Mouse (Mus musculus): ENCODE data around the gene Hoxc8.

DNA sequence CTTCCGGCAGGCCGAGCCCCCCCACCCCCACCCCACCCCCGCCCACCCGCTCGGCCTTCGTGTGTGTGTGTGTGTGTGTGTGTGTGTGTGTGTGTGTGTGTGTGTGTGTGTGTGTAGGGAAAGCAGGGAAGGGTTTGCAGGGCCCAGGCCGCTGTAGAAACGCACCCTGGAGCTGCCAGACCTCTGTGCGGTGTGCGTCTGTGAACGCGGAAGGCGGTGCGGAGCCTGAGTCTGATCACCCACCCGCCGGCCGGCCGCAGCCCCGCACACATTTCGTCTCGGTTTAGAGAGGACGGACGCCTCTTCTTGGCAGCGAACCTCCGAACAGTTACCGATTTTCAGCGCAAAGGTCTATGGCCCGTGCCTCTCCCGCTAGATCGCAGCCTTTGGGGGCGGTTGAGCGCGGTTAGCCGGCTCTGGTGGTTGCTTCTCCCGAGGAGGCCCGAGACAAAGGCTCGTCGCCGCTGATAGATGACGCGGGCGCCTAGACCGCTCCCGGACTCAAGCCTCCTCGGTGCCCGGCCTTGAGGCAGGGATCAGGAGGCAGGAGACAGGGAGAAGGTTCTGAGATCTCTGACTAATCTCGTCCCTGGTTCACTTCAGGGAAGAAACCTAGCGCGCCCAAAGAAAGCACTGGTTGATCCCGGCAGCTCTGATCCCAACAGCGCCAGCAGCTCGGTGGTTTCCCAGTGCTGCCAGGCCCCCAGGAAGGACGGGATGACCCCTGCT lies 47.5 kb upstream of the Hoxc8 start:
- TF ChIP-seq CTCF (IDR thresholded peaks at IDR 0.05; ENCODE audit: extremely low read depth, insufficient read depth, low read length) (no peak), POLR2A (IDR thresholded peaks at IDR 0.05; ENCODE audit: extremely low read depth, insufficient read depth, low read length) (no peak)
